Mouse (Mus musculus) lung, postnatal 14 days (tissue): ENCODE measurements at regions not wholly inside any gene's neighbourhood (a gene's known extent, or its start where the extent isn't known, plus 50 kb on each side); places are given as distances from the start of the nearest gene placed in this dataset.

Experiments
- DNase-seq: peaks from one replicate; pipeline ENCODE4 v3.0.0; 2021

DNA sequence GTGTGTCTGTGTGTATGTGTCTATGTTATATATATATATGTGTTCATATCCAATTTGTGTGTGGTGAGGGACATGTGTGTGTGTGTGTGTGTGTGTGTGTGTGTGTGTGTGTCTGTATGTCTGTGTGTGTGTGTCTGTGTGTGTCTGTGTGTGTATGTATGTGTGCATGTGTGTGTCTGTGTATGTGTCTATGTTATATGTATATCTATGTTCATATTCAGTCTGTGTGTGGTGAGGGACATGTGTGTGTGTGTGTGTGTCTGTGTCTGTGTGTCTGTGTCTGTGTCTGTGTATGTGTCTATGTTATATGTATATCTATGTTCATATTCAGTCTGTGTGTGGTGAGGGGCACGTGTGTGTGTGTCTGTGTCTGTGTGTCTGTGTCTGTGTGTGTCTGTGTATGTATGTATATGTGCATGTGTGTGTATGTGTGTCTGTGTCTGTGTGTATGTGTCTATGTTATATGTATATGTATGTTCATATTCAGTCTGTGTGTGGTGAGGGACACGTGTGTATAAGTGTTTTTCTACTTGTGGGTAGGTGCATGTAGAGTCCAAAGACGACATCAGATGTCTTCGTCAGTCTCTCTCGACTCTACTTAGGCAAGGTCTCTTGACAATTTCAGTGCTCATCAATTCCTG lies 370.5 kb upstream of the Slc7a11 start:
- DNase-seq, result no peak

- no peak for DNase-seq
These were observed 372.3 kb upstream of the Slc7a11 start for GRCm38 (mm10) chr3:50815716-50816115.

- peak; percentile 6 for DNase-seq
These were observed 373.1 kb upstream of the Slc7a11 start for GRCm38 (mm10) chr3:50816479-50816878.

DNA sequence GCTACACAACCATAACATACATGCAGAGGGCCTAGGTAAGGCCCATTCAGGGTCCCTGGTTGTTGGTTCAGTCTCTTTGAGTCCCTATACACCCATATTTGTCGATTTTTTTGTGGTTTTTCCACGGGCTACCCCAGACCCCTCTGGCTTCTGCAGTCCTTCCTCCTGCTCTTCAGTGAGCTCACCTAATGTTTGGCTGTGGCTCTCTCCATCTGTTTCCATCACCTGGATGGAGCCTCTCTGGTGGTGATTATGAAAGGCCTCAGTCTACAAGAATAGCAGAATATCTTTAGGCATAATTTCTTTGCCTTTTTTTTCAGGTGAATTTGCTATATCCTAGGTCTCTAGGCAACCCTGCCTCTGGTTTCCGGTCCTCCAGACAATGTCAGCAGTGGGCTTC lies 373.9 kb upstream of the Slc7a11 start:
- DNase-seq, result no peak

- no peak for DNase-seq
These were observed 377.4 kb upstream of the Slc7a11 start for GRCm38 (mm10) chr3:50820776-50821175.

DNA sequence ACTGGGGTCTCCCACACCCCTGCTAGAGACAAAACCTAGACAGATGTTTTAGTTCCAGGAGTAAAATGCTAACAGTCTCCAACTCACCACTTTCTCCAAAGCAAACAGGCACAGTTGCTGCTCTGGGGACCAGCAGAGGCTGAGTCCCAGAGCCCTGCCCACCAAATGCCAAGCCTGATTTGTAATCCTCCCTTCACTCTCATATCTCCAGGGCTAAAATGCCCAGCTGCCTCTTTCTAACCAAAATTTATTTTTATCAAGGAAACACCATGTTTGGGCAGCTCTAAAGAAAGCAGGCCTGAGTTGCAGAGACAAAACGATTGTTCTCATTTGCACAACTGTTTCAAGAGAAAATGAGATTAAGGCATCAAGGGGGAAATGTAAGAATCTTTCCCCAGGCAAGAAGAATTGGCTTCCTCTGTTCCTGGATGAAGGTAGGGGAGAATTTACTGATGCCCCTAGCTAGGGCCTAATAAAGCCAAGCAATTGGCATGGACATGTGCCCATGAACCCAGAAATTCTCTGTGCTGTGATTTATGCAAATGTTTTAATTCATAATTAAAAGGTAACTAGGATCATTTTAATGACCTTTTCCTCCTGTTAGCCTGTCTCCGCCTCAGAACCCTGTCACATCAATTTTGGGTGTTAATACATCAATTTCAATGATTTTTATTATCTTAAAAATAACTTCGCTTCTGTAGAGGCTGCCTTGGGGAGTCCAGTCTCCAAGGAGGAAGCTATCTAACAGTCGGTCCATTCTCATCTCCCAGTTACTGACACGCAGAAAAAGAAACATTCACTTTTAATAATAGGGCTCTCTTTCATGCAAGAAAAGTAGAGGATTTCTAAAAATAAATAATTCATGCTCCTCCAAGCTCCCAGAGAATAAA lies 382.4 kb upstream of the Slc7a11 start:
- DNase-seq, result no peak

- DNase-seq, result no peak
These were observed 383.0 kb upstream of the Slc7a11 start for GRCm38 (mm10) chr3:50826424-50826819.

DNA sequence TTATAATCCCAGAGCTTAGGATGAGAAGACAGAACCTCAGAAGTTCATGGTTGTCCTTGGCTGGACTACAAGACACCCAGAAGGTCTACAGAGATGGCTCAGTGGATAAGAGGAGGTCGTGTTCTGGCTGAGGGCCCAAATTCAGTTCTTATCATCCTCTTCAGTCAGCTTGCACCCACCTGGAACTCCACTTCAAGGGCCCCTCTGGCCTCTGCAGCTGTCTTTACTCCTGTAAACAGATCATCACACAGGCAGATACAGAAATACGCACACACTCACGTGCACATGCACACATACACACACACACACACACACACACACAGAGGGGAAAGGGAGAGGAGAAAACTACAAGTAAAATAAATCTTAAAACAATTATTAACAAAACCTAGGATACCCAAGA lies 385.8 kb upstream of the Slc7a11 start:
- no peak for DNase-seq

DNA sequence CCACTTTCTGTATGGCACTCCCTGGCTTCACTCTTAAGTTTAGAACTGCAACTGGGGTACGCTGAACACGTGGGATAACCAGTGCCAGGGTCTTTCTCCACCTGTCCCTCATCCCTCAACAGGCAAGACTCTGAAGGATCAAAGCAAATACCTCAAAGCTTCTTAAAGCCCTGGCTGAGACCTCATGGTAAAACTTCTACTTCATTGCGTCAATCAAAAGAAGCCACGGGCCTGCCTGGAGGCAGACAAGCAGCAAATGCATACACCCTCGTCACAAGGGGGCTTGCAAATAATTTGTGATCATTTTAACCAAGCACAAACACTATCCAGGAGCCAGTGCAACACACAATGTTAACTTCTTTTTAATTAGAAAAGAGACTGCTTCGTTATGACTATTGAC lies 387.0 kb upstream of the Slc7a11 start:
- no peak for DNase-seq

GRCm38 (mm10) chr3:50830926-50831325 lies 387.5 kb upstream of the Slc7a11 start:
- DNase-seq, result no peak

- no peak for DNase-seq
These were observed 382.0 kb upstream of the Noct start for GRCm38 (mm10) chr3:50842216-50842615.

DNA sequence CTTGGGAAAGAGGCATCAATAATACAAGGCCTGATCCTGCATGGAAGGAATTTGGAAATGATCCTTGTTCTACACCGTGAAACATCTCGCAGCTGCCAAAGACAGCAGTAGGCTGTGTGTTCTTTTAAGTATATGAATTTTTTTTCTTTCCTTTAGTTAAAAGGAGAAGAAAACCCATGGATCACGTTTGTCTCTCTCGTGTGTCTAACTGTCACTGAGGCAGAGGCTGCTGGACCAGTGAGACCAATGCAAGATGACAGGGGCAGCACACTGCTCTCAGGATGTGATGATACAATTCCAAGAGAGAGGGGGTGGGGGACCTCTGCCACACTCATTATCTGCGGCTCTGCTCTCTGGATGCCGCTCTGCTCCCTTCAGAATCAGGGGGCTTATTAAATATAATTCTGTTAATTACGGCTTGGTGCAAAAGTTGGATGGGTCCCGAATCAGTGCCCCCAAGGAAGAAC lies 379.4 kb upstream of the Noct start:
- no peak for DNase-seq

GRCm38 (mm10) chr3:50845311-50845710 lies 378.9 kb upstream of the Noct start:
- no peak for DNase-seq

- DNase-seq, result no peak
These were observed 375.7 kb upstream of the Noct start for GRCm38 (mm10) chr3:50848528-50848927.

DNA sequence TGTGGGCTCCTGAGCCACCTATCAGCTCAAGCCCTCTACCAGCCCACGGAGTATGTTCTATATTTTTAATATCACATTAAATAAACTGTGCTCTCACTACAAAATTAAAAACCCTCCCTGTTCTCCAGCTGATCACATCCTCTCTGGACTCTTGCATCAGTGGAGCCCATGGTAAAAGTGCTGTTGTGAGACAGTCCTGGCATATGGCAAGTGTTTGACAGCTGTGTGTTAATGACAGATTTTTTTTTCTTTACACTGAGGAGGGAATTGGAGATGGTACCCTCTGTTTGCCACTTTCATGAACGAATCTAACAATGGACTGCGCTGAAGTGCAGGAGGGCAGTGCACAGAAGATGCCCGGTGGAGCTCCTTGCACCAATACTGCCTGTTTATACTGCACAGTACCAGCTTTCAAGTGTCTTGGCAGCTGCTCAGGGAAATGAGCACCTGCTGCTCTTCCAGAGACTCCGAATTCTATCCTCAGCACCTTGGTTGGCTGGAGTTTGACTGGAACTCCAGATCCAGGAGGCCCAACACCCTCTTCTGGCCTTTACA lies 373.1 kb upstream of the Noct start:
- no peak for DNase-seq

GRCm38 (mm10) chr3:50867105-50867504 lies 357.1 kb upstream of the Noct start:
- DNase-seq, result no peak

- no peak for DNase-seq
These were observed 355.0 kb upstream of the Noct start for GRCm38 (mm10) chr3:50869211-50869610.

DNA sequence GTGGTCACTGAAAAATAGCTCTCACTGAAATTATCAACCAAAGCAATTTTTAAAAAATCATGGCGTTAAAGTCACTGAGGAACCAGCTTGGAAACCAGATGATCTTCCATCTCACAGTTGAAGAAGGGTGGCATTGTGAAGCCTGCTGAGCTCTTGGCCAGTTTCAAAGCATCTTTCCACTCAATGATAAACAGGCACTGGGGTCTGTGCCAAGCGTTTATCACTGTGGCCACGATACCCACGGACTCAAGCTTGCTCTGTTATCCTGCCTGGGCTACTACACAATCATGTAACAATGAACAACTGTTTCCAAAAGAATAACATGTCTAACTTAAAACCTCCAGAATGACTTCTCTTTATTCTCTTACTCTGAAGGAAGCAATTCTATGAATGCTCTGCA lies 345.2 kb upstream of the Noct start:
- no peak for DNase-seq

- no peak for DNase-seq
These were observed 344.7 kb upstream of the Noct start for GRCm38 (mm10) chr3:50879595-50879994.

- DNase-seq, result no peak
These were observed 342.6 kb upstream of the Noct start for GRCm38 (mm10) chr3:50881437-50882248.

DNA sequence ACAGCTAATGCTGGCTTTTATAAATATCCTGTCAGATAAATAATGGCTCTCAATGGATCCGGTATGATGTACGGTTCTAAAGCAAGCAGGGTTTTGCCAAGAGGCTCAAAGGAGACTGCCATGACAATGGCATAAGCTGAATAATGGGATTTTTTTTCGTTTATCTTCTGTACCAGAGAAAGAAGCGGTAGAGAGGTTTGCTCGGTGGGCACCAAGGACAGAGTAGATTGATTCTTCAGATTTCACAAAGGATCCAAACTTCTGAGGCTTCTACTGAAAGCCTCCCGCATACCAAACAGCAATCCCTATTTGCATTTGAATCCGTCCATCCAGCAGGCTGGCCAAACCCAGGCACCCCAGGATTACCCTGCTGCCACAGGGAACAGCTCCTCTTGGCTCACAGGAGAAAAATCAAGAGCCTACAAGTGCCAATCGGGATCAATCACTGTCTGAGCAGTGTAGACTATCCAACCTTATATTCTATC lies 342.0 kb upstream of the Noct start:
- DNase-seq, result no peak

GRCm38 (mm10) chr3:50886336-50886735 lies 337.9 kb upstream of the Noct start:
- DNase-seq, result no peak

GRCm38 (mm10) chr3:50887002-50887401 lies 337.2 kb upstream of the Noct start:
- DNase-seq, result no peak
